Mouse (Mus musculus) heart, postnatal 0 days (tissue): ENCODE data around the gene Stxbp4.

Experiments used
- CTCF ChIP-seq: IDR thresholded peaks from 2 replicates; pipeline ENCODE4 v1.5.1; 2016; ENCODE audit warnings: antibody characterized with exemption, control low read depth, low read depth
- EP300 ChIP-seq: IDR thresholded peaks from 2 replicates; pipeline ENCODE4 v1.6.1; 2016; ENCODE audit warnings: antibody characterized with exemption, low read depth

DNA sequence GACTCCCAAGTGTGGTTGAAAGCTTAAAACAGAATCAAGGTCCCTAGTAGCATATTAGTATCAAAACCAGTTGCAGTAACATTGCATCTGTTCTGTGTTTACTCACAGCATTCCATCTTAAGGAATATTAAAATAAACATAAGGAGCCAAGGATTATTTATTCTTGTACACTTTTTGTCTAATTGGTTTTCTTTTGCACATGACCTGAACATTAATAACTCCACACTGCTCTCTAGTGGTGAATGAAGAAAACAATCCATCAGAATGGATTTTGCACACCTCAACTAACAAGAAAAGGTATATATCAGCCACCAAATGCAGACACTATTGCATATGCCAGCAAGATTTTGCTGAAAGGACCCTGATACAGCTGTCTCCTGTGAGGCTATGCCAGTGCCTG lies 21.5 kb downstream of the Stxbp4 start:
- peak; percentile 73 for TF ChIP-seq CTCF
- no peak for TF ChIP-seq EP300
